Mouse (Mus musculus) ES-E14 (cell line): ENCODE measurements around the gene Radil. TPM values are rescaled to one million over a fixed set of nuclear protein-coding genes. Genes with fewer than 3 reads are reported as not detected.

Experiments used
- DNase-seq: peaks from one replicate; pipeline ENCODE4 v3.0.0-alpha.2; 2013; ENCODE audit warnings: low read depth, low spot score
- H3K27ac ChIP-seq: 2 replicates; pipeline ENCODE4 v1.5.1; 2012; ENCODE audit warnings: low read depth, mild to moderate bottlenecking, low read length, moderate library complexity, mixed read lengths; ENCODE audit not compliant: poor library complexity, insufficient read depth, severe bottlenecking
- H3K36me3 ChIP-seq: 2 replicates; pipeline ENCODE4 v1.6.1; 2012; ENCODE audit warnings: mild to moderate bottlenecking, low read length, moderate library complexity, mixed read lengths; ENCODE audit not compliant: control insufficient read depth, poor library complexity, insufficient read depth, severe bottlenecking
- H3K4me1 ChIP-seq, 2 experiments: fragments of 150-350 bp in 1 of 2; sonication (generic) in 1 of 2; 2 replicates each; pipeline ENCODE4 v1.6.1; 2012; ENCODE audit warnings: low read length in 2 of 2, mild to moderate bottlenecking in 1 of 2, mixed read lengths in 1 of 2; ENCODE audit not compliant: control insufficient read depth in 2 of 2, insufficient read depth in 2 of 2, poor library complexity in 1 of 2
- H3K4me3 ChIP-seq, 2 experiments: fragments of 150-350 bp in 1 of 2; sonication (generic) in 1 of 2; 2 replicates each; pipeline ENCODE4 v1.5.1; 2012; ENCODE audit warnings: low read length in 2 of 2, low read depth in 1 of 2, mild to moderate bottlenecking in 1 of 2, mixed read lengths in 1 of 2; ENCODE audit not compliant: insufficient read depth in 1 of 2, poor library complexity in 1 of 2, severe bottlenecking in 1 of 2
- H3K9ac ChIP-seq: 2 replicates; pipeline ENCODE4 v1.6.1; 2012; ENCODE audit warnings: low read depth, mild to moderate bottlenecking, low read length, mixed read lengths; ENCODE audit not compliant: poor library complexity, insufficient read depth, severe bottlenecking
- H3K9me3 ChIP-seq: fragments of 150-350 bp; sonication (generic); 2 replicates; pipeline ENCODE4 v1.6.1; 2012; ENCODE audit warnings: low read depth, mild to moderate bottlenecking, low read length; ENCODE audit not compliant: control insufficient read depth, insufficient read depth
- CHD2 ChIP-seq: IDR thresholded peaks from 2 replicates; pipeline ENCODE4 v1.6.1; 2014; ENCODE audit warnings: mild to moderate bottlenecking, low read depth, low read length, inconsistent platforms
- HCFC1 ChIP-seq: IDR thresholded peaks from 2 replicates; pipeline ENCODE4 v1.6.1; 2012; ENCODE audit warnings: low read length, inconsistent platforms, borderline replicate concordance; ENCODE audit not compliant: insufficient read depth
- MAFK ChIP-seq: IDR thresholded peaks from 2 replicates; pipeline ENCODE4 v1.6.1; 2014; ENCODE audit warnings: mild to moderate bottlenecking, low read depth, low read length, inconsistent platforms; ENCODE audit not compliant: insufficient read depth
- ZC3H11A ChIP-seq: IDR thresholded peaks from 2 replicates; pipeline ENCODE4 v1.6.1; 2012; ENCODE audit warnings: low read depth, mild to moderate bottlenecking, inconsistent platforms, low read length, borderline replicate concordance
- ZNF384 ChIP-seq: IDR thresholded peaks from 2 replicates; pipeline ENCODE4 v1.6.1; 2012; ENCODE audit warnings: low read depth, low read length, inconsistent platforms
- in situ Hi-C, 2 experiments: fragments of 600-800 bp; cut with MboI; formaldehyde crosslinking; loops; one replicate each; pipeline ENCODE4 v1.15.1; 2025; ENCODE audit warnings: low sequenced_read_pairs in 2 of 2, inconsistent platforms in 1 of 2; ENCODE audit not compliant: unreplicated experiment in 2 of 2
- total RNA-seq: library from RNA; depleted of rRNA; stranded (reverse); fragments of 300-350 nt; gene quantifications from 2 replicates; pipeline ENCODE4 v1.2.3, GENCODE M21; 2012

Radil gene
- total RNA-seq, 1 experiment = 6.2 TPM

GRCm38 (mm10) chr5:142451759-142452158 is 99.1 kb downstream of the Radil start:
- Histone ChIP-seq H3K9ac (no peak overlapping the region; the same call in 1 of the 2 replicates), H3K36me3 (peaks cover 47% of the 10 kb centered on the region)

GRCm38 (mm10) chr5:142450846-142451245 is 100.1 kb downstream of the Radil start:
- no peak for DNase-seq
- TF ChIP-seq ZNF384 = no peak
- TF ChIP-seq HCFC1 = no peak
- no peak for TF ChIP-seq CHD2
- no peak for TF ChIP-seq MAFK
- TF ChIP-seq ZC3H11A = no peak
- Histone ChIP-seq H3K9me3 (no peaks in the 10 kb centered on the region), H3K4me1 (peaks cover 0 to 21% of the 10 kb centered on the region in 2 experiments; a peak in 1 of 4 replicates), H3K27ac (peak overlapping the region; percentile 20; the same call in 1 of the 2 replicates), H3K4me3 (no peak overlapping the region), H3K9ac (no peak overlapping the region), H3K36me3 (peaks cover 40% of the 10 kb centered on the region)
- in situ Hi-C loops = no loop called here

More at GRCm38 (mm10) chr5:142451759-142452158, 99.1 kb downstream of the Radil start:
- Histone ChIP-seq H3K4me1 (peaks cover 0 to 17% of the 10 kb centered on the region in 2 experiments; a peak in 1 of 4 replicates), H3K9me3 (no peaks in the 10 kb centered on the region), H3K4me3 (peak overlapping the region; percentile 3 to 29; a peak in 3 of 4 replicates), H3K27ac (peak overlapping the region; percentile 20; the same call in 1 of the 2 replicates)
- in situ Hi-C loops = no loop called here
- peak; percentile 95 for DNase-seq
- TF ChIP-seq ZNF384 (no peak), HCFC1 (no peak), ZC3H11A (no peak), MAFK (no peak), CHD2 (no peak)

GRCm38 (mm10) chr5:142448623-142449022 is 102.3 kb downstream of the Radil start:
- Histone ChIP-seq H3K27ac (no peak overlapping the region), H3K4me3 (no peak overlapping the region), H3K9me3 (no peaks in the 10 kb centered on the region), H3K4me1 (peaks cover 2 to 33% of the 10 kb centered on the region in 2 experiments; a peak in 2 of 4 replicates), H3K9ac (no peak overlapping the region), H3K36me3 (peaks cover 24% of the 10 kb centered on the region; the same call in 1 of the 2 replicates)
- DNase-seq = no peak
- TF ChIP-seq ZNF384 = no peak
- no peak for TF ChIP-seq HCFC1
- no peak for TF ChIP-seq ZC3H11A
- TF ChIP-seq MAFK = no peak
- no peak for TF ChIP-seq CHD2
- in situ Hi-C loops = loop anchor here in 1 of 2 experiments (10.0 kb wide), 1 partner anchor 84 kb away; no protein-coding TSS in a partner anchor

DNA sequence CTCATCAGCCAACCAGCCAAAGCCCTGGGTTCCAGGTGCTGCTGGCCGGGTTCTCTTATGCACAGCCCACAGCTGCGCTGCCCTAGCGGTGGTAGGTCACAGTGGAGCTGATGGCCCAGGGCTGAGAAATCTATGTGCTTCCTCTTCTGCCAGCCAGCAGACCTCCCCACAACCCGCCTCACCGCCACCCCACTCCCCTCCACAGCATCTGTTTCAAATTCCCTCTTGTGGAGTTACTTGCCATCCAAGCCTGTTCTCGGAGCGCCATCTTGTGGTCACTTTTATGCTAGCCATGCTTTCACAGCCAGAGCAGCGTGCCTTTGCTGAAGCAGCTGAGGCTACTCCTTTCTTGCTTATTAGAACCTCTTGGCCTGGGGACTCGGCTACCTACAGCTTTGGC is 102.8 kb downstream of the Radil start:
- Histone ChIP-seq H3K4me3 (no peak overlapping the region), H3K9me3 (no peaks in the 10 kb centered on the region), H3K4me1 (peaks cover 2 to 35% of the 10 kb centered on the region in 2 experiments; a peak in 2 of 4 replicates), H3K27ac (peak overlapping the region; percentile 26; the same call in 1 of the 2 replicates), H3K36me3 (peaks cover 19% of the 10 kb centered on the region; the same call in 1 of the 2 replicates), H3K9ac (peak overlapping the region; percentile 31; the same call in 1 of the 2 replicates)
- in situ Hi-C loops = loop anchor here in 1 of 2 experiments (10.0 kb wide), 1 partner anchor 83 kb away; no protein-coding TSS in a partner anchor
- TF ChIP-seq CHD2 (no peak), ZNF384 (no peak), MAFK (no peak), HCFC1 (no peak), ZC3H11A (peak; percentile 80; the same call in 1 of the 2 replicates)
- peak; percentile 94 for DNase-seq
